Mouse (Mus musculus): ENCODE measurements around the gene Sestd1.
A peak's percentile ranks its signal among the peaks of the same experiment; 100 is the strongest.

Gene Sestd1

DNA sequence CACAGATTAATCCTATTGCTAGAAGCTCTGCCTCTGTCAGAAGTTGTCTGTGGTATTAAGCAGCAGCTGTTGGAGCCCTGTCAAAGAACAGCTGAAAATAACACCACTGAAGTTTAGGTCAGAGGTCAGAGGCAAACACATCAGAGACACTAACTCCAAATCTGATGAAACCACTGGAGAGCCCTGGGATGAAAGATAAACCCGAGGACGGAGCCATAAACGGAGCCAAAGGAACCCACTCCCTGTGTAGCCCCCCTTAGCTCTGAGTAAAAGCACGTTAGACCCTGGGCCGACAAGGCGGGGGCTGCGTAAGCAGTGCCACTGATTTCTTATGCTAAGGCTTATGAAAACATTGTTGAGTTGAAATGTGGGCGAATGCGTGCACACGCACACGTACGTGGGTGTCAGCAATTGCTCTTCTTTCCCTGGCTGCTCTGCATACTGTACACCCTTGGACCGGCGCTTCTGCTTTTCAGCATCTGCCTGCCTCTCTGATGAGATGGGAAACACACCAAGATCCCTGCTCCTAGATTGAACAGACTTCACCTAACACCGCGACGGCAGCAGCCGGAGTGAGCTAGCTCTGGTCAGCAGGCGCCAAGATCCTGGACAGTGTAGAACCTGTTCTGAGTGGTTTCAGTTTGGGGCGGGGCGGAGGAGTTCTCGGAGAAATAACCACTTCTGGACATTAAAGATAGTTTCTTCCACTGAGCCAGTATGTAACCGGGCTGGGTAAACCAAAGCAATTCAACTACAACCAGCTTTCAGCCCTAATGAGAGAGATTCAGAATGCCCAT lies 108.8 kb downstream of the Sestd1 start:
- DNase-seq: peak; percentile 56 to 66

DNA sequence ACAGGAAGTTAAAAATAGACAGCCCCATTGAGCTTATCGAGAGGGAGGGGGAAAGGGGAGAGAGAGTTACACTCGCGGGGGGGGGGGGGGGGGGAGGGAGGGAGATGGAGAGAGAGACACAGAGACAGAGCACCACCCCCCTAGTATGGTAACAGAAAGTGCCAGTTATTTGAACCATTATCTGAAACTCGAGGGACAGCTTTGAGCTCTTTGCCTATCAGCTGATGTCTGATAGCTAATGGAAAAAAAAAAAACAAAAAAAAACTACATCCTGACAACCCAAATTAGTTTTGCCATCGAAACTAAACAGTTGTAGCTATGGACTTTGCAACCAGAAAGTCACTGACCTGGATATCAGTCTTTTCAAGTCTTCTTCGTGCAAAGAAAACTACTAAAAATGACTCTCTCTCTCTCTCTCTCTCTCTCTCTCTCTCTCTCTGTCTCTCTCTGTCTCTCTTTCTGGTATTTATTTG lies 109.7 kb downstream of the Sestd1 start, which contains the start of gene Ccdc141:
Gene Ccdc141, minus strand, starts transcription at position 4 of the 473 bp plus-strand sequence.
- no peak for DNase-seq

DNA sequence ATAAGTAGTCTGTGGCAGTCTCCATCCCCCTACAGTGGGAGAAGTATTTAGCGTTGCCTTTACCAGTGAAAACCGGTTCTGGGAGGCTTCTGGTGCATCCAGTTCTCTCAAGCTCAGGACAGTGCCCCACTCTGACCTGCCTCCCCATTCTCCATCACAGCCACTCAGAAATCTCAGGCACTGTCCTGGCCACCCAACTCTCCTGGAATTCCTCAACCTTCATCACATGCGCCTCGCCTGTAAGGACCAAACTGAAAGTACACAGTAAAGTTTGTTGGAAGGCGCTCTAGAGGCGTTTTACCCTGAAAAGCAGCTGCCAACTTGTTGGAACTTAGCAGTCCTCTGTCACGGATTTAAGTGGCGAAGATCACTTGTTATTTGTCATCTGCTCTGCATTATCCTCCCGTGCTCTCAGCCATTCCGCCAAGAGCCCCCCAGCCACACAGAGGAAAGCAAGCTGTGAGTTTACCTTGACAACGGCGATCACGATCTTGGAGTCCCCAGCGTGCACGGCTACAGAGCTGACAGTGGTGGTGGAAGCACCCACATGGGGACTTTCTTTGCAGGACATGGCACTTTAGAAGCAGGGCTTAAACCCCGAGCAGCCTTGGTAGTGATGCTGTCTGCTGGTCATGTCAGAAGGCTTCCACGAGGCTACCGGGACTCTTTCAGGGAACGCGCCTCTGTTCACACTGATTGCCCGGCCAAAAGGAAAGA lies 110.3 kb downstream of the Sestd1 start:
- peak; percentile 46 to 50 for DNase-seq

DNA sequence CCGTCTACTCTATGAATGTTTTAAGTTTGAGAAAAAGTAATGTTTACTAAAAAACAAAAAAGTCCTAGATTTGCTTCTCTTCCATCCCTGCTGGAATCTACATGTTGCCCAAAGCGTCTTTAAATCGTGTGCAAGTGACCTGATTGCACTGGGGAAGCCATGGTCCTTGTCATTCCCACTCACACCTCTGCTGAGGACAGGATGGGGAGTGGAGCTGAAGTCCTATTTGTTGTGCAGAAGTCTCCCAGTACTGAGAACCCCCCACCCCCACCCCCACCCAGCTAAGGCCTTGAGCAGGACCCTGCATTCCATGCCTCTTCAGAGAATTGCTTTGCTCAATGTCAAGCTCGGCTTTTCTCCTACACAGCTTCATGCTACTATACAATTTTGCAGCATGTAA lies 111.2 kb downstream of the Sestd1 start:
- no peak for DNase-seq

DNA sequence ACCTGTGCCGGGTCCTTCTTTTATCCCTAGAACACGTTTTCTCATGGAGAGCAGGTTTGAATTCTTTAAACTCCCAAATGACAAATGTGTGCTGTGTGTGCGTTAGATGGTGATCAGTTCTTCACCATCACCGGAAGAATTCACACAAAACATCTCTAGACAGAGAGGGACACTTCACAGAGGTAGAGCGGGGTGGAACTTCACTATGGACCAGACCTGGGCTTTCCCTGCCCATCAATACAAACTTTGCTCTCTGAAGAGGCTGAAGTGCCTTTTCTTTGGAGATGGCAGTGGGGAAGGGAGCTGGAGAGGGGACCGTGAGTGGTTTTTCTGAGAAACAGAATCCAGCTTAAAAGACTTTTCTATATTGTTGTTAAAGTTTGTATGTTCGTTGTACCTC lies 111.6 kb downstream of the Sestd1 start:
- no peak for DNase-seq

DNA sequence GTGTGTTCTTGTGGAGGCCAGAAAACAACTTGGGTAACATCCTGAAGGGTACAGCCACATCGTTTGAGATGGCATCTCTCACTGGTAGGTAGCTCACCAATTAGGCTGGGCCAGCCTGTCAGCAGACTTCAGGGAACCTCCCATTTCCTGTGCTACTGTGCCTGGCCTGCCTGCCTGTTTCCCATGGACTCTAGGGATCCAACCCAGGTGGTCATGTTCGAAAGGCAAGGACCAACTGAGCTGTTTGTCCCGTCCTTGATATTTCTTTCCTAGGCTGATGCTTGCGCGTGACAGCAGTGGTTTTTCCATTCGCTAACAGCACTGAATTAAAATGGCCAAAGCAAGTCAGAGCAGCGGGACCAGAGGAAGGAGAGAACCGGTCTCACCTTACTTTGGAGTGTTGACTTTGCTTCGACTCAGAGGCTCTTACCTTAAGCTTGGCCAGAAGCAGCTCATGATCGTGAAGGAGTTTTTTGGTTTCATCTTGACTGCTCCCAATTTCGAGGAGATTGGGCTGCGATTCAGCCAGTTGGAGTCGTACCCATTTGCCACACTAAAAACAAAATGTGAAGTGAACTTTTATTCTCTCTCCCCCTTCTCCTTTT lies 112.2 kb downstream of the Sestd1 start:
- DNase-seq: no peak

DNA sequence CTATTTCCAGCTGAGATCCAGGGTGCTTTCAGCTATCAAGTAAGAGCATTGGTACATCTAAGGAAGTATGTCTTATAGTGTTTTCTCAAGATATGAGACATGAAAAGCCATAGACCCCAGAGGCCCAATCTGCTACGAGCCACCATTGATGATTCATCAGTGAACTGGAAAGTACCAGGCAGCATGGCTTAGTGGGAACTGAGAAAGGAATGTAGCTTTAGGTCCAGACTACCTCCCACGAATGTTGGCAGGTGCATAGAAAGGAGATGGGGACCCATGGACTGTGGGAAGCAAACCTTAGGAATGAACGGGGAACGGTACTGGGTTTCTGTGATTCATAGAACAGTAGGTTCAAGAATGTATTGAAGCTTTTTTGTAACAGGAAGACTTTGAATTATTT lies 114.0 kb downstream of the Sestd1 start:
- no peak for DNase-seq

DNA sequence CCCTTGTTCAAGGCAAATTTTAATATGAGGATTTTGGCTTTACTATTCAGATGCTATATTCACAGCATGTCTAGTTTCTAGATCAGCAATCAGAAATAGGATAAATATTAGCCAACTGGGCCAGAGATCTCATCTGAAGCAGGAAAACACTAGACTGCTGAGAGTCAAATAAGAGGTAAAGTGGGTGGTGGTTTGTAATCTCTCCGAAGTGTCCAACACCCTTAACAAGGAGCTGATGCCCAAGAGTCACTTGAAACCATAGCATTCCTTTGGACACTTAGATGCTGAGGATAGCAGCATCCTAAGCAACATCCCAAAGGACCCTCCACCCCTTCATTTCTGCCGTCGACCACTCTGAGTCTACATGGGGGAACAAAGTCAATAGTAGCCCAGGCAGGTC lies 115.7 kb downstream of the Sestd1 start:
- no peak for DNase-seq

DNA sequence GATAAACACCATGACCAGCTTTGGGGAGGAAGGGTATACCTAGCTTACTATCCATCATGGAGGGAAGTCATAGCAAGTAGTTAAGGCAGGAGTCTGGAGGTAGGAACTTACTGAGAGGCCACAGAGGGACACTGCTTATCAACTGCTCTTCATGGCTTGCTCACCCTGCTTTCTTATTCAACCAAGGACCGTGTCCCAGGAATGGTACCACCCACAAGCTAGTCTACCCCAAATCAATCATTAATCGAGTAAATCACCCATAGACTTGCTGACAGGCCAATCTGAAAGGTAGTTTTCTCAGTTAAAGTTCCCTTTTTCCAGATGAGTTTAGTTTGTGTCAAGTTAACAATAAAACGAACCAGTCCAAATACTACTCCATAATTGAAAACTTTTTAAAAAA lies 117.0 kb downstream of the Sestd1 start:
- no peak for DNase-seq

DNA sequence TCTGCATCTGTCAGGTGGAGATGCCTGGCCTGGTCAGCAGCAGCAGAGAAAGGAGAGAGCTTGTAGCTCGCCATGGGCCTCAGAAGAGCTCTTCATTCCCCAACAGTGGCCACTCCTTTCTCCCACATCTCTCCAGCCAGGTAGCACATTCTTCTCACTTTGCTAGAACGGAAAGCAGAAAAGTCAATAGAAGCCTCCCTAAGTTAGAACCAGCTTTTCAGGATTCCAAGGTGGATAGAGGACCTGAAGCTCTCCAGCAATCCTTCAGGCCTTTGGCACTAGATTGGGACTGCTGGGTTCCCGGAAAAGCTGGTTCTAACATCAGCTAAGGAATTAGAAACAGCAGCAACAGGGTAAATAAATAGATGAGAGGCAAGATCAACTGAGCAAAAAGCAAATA lies 118.3 kb downstream of the Sestd1 start:
- DNase-seq: peak; percentile 21 to 34

DNA sequence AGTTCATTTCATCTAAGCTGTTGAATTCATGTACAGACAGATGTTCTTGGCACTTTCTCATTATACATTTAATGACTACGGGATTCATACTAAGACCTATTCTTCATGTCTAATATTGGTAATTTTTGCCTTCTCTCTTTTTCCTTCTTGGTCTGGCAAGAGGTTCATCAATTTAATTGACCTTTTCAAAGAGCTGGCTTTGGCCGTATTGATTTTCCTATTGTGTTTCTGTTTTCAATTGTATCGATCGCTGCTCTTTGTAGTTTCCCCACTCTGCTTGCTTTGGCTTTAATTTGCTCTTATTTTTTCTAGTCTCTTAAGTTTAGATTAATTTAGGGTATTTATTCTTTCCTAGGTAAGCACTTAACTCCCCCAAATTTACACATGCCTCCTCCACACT lies 122.8 kb downstream of the Sestd1 start:
- DNase-seq: no peak

DNA sequence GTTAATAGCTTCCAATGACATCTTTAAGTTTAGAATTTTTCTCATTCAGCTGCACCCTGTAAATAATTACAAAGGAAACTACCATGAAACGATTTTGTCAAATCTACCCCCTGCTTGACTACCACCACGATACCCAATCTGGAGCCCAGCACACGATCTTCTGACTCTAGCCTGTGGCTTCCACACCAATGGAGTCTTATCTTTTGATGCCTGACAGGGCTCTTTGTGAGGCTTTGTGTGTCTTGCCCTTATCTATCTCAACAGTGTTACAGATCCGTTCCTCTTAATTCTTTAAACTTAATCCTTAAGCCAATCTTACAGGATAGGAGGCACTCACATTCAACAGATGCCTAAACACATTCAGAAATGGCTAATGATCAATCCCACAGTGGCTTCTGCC lies 126.3 kb downstream of the Sestd1 start:
- DNase-seq: no peak

DNA sequence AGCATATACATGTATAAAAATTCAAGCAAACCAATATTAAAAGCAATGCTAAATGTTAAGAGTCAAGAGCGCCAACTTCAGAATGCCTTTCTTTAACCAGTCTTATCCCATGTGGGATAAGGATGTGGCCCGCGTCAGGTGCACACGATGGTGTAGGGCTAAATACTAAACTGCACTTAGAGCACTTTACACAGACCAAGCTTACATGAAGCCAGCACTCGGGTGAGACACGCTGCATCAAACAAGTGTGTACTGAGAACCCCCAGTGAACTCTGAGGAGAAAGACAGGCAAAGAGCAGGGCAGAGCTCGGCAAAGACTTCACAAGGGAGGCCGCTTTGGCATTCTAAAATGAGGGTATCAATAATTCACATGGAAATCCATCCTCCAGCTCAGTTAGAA lies 129.1 kb downstream of the Sestd1 start:
- no peak for DNase-seq

DNA sequence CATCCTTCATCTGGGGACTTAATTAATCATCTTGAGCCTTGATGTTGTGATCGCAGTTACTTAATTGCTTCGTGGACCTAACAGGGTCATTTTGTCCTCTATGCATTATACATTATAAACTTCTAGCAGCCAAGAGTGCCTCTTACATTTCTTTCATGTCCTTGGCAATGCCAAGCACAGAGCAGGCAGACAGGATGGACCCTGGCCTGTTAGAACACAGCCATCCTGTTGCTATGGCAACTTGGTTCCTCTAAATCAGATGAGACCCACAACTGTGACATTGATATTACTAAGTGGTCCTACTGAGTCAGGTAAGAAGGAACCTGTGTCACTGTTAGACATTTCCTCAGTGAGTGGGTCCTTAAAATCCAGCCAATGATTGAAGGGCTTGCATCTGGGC lies 130.8 kb downstream of the Sestd1 start:
- no peak for DNase-seq

DNA sequence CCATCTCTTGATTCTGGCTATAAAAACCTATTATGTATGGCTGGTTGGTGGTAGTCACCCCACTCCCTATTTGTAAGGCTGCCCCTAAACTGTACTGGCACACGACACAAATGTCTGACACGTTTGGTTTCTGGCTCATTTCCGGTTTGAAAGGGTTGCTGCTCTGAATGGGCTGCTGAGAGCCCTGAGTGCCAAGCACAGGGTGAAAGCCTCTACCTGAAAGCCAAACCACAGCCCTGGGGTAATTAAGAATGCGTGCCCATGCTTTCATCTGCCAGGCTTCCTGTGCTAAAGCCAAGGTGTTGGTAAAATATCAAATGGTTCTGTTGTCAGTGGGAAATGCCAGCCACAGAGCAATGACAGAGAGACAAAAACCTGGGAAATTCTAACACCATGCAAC lies 132.2 kb downstream of the Sestd1 start:
- DNase-seq: no peak

DNA sequence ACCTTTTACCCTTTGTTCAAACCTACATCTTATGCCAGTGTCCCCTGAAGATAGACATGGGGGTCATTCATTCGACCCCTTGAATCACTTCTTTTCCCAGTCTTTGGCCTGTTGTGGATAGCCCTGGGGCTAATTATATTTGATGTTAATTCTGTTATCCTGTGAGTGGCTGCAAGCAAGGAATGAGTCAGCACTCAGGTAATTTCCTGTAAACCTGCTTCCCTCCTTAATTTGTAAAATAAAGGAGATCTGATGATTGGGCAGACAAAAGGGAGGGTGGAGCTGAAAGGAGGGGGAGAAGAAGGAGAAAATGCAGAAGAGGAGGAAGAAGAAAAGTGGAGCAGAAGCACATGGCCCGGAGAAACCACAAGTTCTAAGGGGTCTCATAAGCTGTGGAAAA lies 133.4 kb downstream of the Sestd1 start:
- DNase-seq: no peak

DNA sequence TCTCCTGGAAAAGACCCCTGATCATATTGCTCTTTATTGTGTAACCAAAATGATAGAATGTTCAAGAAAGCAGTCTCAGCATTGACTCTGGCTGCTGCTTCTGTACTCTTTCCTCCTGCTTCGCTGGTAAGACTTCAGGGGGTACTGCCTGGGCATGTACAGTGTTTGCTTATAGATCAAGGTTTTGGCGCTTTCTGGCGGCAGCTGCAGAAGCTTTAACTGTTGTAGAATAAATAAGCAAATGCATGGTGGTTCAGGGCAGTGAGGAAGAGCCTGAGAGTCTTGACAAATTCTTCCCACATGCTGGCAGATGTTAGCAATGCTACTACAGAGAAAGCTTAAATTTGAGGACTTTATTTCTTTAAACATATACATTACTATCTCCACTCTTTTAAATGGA lies 134.1 kb downstream of the Sestd1 start:
- DNase-seq: no peak

DNA sequence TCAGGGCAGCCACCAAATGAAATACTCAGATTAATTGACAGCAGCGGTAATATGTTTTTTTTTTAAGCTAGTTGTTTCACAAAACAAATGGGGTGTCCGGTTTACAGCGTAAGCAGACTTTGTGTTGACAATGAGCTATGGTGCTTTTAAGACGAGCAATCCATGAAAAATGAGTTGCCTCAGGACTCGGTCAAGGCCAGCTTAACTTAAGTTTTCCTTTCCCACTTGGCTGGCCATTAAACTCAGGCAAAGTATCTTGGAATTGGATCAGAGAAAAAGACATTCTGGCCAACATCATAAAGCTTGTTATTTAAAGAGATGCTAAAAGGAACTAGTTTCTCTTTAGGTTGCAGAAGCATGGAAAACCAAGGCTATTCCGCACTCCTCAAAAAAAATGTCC lies 136.9 kb downstream of the Sestd1 start:
- DNase-seq: no peak

DNA sequence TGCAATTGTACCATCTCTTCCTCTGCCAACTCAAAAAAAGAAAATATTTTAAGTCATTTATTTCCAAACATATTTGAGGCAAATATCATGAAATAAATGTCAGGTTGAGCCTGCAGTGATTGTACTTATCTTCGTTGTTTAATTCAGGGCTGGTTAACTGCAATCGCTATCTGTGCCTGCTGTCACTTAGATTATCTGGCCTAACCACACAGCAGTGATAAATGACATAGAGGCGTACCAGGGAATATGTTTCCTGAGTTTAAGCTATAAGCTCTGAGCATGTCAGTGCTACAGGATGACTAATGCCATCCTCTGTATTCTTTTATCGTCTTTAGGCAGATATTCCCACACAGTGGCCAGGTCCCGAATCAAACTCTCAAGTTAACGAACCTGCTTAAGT lies 141.5 kb downstream of the Sestd1 start:
- DNase-seq: no peak

DNA sequence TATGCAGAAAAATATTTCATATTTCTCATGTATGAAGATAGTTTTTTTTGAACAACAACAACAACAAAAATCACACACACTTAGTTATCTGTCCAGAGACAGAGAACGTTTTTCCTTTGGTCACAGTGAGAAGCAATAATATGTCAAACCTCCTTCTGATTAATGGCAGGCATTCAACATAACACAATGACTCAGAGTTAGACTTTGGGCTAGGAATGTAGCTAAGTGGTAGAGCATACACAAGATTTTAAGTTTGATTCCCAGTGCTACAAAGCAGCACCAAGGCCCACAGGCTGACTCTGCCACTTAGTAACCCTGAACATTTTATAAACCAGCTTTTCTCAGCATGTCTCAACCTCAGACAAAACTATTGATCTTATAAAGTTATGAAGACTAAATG lies 145.5 kb downstream of the Sestd1 start:
- no peak for DNase-seq

DNA sequence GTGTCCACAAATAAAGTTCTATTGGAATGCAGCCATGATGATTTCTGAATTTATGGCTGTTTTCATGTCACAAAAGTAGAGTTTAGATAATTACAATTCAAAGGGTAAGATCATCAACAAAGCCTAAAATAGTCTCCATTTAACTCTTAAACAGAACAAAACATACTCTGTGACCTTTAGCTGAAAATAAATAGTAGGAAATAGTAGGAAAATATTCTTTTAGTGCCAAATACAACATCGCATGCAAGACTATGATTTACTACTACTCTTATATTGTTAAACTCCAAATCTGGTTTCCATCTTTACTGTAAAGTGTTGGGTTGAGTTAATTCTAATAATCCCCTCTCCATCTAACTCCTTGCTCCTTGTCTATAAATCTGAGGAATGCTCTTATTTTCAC lies 147.0 kb downstream of the Sestd1 start:
- DNase-seq: no peak

Data from lung, postnatal 4 days (tissue).